Mouse (Mus musculus): Measurements from ENCODE around the gene Gm19345.

GRCm38 (mm10) chr7:19840371-19840770 lies 11.4 kb upstream of the Gm19345 start:
- TF ChIP-seq CTCF (IDR thresholded peaks at IDR 0.05; ENCODE audit: low read depth, low read length) (no peak), POLR2A (IDR thresholded peaks at IDR 0.05; ENCODE audit: borderline replicate concordance, low read depth, low read length) (no peak)
